Mouse (Mus musculus) left cerebral cortex, adult 8-10 months (tissue): Measurements from ENCODE around the gene Csgalnact2. TPM values are rescaled to one million over a fixed set of nuclear protein-coding genes. Genes with fewer than 3 reads are reported as not detected.

ENCODE experiments used
- DNase-seq, 2 experiments: peaks; one replicate each; pipeline ENCODE4 v3.0.0; 2022; ENCODE audit warnings: low spot score in 2 of 2
- microRNA-seq, 2 experiments: library from miRNA; unstranded; fragments of <30 nt; microRNA quantifications; one replicate each; pipeline ENCODE4 v1.2.0; 2022
- total RNA-seq, 4 experiments: library from RNA; stranded (reverse); gene quantifications; 2 replicates each; pipeline ENCODE4 v1.2.4; 2022

The Csgalnact2 gene
- total RNA-seq, 4 experiments from 2014 or later = 10.6 to 13.7 (median 11.5) TPM

- DNase-seq = no peak
These were observed 62.7 kb downstream of the Csgalnact2 start for GRCm38 (mm10) chr6:118076256-118076655.

GRCm38 (mm10) chr6:118074151-118074550 lies 64.8 kb downstream of the Csgalnact2 start:
- DNase-seq = no peak

GRCm38 (mm10) chr6:118072176-118072575 lies 66.8 kb downstream of the Csgalnact2 start:
- no peak for DNase-seq

- no peak for DNase-seq
These were observed 67.5 kb downstream of the Csgalnact2 start for GRCm38 (mm10) chr6:118071416-118071815.

GRCm38 (mm10) chr6:118071013-118071350 lies 68.0 kb downstream of the Csgalnact2 start:
- DNase-seq = no peak

GRCm38 (mm10) chr6:118070321-118071012 lies 68.5 kb downstream of the Csgalnact2 start:
- DNase-seq = peak in 1 of 2 experiments; percentile 89

- DNase-seq = no peak
These were observed 71.2 kb downstream of the Csgalnact2 start for GRCm38 (mm10) chr6:118067720-118068119.

- DNase-seq = peak in 1 of 2 experiments; percentile 88
These were observed 72.5 kb downstream of the Csgalnact2 start for GRCm38 (mm10) chr6:118066199-118067081.

GRCm38 (mm10) chr6:118065837-118066198 lies 73.1 kb downstream of the Csgalnact2 start:
- no peak for DNase-seq

- no peak for DNase-seq
These were observed 73.9 kb downstream of the Csgalnact2 start for GRCm38 (mm10) chr6:118064968-118065530.

- no peak for DNase-seq
These were observed 75.7 kb downstream of the Csgalnact2 start for GRCm38 (mm10) chr6:118063266-118063665.

GRCm38 (mm10) chr6:118061266-118061665 lies 77.7 kb downstream of the Csgalnact2 start:
- no peak for DNase-seq

Small RNAs within 50 kb of the gene (microRNA-seq; reads per million reads assigned to microRNA genes)
- 50.3 to 119 reads per million in 2 experiments for gene Mir7044

Other genes with a start within 250 kb of the Csgalnact2 start
- 100 to 1,000 TPM; 125 to 143 (median 139) TPM for gene Hnrnpf, start 238.8 kb downstream of the Csgalnact2 start, total RNA-seq
- not detected for gene Fxyd4, start 201.4 kb downstream of the Csgalnact2 start, total RNA-seq
- 100 to 1,000 TPM; 191 to 234 (median 206) TPM for gene Rasgef1a, start 127.7 kb downstream of the Csgalnact2 start, total RNA-seq
- 1 to 10 TPM; 3.2 to 5.2 (median 3.5) TPM for gene Ret, start 58.6 kb upstream of the Csgalnact2 start, total RNA-seq